Mouse (Mus musculus) layer of hippocampus, adult 2 months (tissue): ENCODE measurements around the gene Creb5. TPM values are rescaled to one million over a fixed set of nuclear protein-coding genes. Genes with fewer than 3 reads are reported as not detected.

Source experiments
- DNase-seq, 2 experiments: peaks; one replicate each; pipeline ENCODE4 v3.0.0; 2022; ENCODE audit warnings: low spot score in 2 of 2
- H3K27ac ChIP-seq: fragments of 200-600 bp; 2 replicates; pipeline ENCODE4 v1.8.1; 2022
- H3K4me3 ChIP-seq: fragments of 200-600 bp; 2 replicates; pipeline ENCODE4 v1.8.1; 2022; ENCODE audit warnings: mild to moderate bottlenecking
- CTCF ChIP-seq: fragments of 200-600 bp; conservative IDR thresholded peaks from 2 replicates; pipeline ENCODE4 v1.8.1; 2022; ENCODE audit warnings: antibody characterized with exemption, mild to moderate bottlenecking, moderate library complexity
- total RNA-seq, 2 experiments: library from RNA; stranded (reverse); gene quantifications; 2 replicates each; pipeline ENCODE4 v1.2.3; 2021

Gene Creb5
- total RNA-seq, 2 experiments from 2014 or later, result 5.0 to 5.6 TPM

DNA sequence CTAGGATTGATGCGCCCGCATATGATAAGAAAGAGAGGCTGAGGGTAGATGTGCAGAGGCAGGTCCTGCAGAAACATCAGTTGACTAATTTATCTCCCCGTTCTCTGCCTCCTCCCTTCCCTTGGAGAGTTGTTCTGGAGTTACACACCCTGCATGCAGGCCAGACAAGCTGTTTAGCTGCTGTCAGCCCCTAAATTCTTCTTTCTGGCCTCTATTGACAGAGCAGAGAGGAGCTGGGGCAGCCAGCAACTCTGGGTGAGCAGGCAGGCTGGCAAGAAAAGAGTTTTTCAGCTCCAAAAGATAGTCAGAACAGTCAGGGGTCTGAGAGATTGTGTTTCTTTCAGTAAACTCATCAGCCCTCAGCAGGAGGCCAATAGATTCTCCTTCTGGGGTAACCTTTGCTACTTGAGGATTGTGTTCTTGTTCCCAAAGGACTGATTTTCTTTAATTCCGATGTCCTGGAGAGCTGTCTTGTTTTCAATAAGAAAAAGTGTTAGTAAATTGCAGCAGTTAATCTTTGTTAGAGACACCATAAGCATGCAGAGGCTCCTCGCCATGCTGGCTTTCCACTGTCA, 230.4 kb downstream of the Creb5 start:
- Histone ChIP-seq H3K4me3 (no peak overlapping the region), H3K27ac (no peak overlapping the region)
- no peak for TF ChIP-seq CTCF
- no peak for DNase-seq

DNA sequence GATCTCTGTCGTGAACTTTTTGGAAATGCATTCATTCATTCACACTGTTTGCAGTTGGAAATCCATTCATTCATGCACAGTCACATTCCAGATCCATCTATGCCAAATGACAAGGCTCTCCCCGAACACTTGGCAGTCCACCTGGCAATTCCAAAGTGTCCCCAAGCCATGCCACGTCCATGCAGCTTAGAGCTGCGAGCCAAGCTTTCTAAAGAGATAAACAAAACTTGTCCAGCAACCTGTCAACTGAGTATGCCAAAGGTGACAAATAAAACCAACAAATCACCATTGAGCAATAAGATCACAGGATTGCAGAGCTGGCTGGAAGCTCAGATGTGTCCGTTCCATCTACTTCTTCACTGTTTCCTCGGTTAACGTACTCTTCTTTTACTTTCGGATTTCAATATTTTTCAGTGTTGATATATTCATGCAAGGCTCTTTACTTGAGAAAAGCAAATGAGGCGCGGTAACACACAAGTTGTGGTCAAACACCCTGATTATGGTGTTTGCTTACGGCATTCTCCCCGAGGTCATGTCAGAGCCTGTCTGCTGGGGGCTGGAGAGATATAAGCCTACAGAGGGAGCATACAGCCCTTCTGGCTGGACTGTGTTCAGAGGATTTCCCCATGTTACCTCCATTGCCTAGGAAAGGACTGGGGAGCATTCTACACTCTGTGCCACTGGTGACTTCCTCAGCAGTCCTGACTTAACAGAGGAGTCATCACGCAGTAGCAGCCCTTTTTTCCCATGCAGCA, 236.8 kb downstream of the Creb5 start:
- no peak overlapping the region for H3K4me3 ChIP-seq
- DNase-seq, result no peak
- TF ChIP-seq CTCF, result no peak
- no peak overlapping the region for H3K27ac ChIP-seq

DNA sequence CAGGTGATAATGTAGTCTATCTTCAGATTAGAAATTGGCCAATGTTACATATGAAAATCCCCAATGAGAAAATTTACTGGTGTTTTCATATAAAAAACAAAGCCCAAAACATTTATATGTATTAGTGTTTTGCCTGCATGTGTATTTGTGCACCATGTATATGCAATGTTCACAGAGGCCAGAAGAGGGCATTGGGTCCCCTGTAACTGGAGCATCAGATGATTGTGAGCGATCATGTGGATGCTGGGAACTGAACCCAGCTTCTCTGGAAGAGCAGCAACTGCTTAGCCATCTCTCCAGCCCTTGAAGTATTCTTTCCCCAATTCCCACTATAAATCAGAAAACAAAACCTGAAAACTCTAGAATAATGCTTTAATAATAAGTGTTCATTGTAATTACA, 239.4 kb downstream of the Creb5 start:
- Histone ChIP-seq H3K27ac (no peak overlapping the region), H3K4me3 (no peak overlapping the region)
- TF ChIP-seq CTCF, result peak; percentile 31
- DNase-seq, result no peak

DNA sequence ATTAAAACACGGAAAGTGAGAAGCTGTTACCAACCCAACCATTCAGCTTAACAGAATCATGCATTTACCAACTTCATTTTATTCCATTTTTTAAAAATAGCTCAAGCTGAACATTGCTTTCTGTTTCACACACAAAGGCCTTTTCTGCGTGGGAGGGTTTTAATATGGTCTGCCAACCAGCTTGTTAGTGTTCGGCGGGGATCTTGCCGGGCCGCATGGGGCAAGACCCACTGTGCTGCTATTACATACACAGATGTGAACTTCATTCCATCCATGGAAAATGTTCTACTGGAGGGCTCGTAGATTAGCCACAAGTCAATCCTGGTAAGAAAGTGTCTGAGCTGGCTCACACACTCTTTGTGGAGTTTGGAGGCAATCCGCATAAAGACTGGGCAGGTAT, 243.7 kb downstream of the Creb5 start:
- Histone ChIP-seq H3K27ac (no peak overlapping the region), H3K4me3 (no peak overlapping the region)
- DNase-seq, result no peak
- no peak for TF ChIP-seq CTCF

DNA sequence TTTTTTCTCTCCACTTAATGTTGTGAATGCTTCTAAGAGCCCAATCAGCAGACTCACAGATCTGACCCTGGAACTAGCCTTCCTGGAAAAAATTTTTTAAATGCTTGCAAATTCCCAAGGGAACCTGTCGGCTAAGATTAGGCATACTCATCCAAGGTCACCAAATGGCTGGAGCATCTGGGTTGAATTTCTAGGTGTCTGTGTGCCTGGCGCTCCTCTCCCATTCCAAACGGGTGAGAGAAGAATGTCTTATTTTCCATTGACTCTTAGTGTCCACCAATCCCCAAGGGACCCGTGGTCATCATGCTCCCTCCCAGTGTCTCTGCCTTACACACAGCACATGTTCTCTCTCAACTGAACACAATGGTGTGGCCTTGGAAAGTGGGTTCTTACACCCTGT, 244.4 kb downstream of the Creb5 start:
- no peak for DNase-seq
- Histone ChIP-seq H3K27ac (no peak overlapping the region), H3K4me3 (no peak overlapping the region)
- TF ChIP-seq CTCF, result no peak

DNA sequence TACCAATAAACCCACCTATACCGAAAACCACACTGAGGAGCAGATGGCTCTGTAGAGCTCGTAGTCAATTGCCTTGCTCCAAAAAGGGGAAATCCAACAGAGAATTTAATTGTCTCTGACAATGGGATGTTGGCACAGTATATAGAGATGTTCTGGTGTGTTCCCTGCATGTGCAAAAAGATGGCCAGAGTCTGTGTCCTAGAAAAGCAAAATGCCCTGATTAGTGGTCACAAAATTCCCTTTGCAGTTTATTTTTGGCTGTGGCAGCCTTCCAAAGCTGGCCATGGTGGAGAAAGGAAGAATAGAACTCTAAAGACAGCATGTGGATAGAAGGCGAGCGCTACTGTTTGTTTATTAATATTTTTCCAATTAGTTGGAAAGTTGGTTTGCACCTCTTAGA, 250.5 kb downstream of the Creb5 start:
- no peak for TF ChIP-seq CTCF
- Histone ChIP-seq H3K4me3 (no peak overlapping the region), H3K27ac (no peak overlapping the region)
- DNase-seq, result no peak

DNA sequence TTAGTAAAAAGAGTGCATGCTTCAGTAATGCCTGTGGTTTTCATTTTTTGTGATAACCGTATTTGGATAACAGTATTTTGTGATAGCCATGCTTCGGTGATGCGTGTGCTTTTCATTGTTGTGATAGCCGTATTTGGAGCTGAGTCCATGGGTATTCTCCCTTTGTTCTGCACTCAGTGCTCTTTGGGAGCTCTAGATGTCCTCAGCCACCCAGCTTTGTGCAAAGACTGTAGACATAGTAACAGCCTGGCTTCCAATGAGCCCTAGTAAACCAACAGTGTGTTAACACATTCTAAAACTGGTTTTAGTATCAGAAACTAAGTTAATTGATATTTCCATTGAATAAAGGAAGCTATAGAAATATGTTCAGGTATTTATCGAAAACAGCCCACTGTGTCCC, 254.7 kb downstream of the Creb5 start:
- Histone ChIP-seq H3K4me3 (no peak overlapping the region), H3K27ac (no peak overlapping the region)
- no peak for DNase-seq
- peak; percentile 57 for TF ChIP-seq CTCF

DNA sequence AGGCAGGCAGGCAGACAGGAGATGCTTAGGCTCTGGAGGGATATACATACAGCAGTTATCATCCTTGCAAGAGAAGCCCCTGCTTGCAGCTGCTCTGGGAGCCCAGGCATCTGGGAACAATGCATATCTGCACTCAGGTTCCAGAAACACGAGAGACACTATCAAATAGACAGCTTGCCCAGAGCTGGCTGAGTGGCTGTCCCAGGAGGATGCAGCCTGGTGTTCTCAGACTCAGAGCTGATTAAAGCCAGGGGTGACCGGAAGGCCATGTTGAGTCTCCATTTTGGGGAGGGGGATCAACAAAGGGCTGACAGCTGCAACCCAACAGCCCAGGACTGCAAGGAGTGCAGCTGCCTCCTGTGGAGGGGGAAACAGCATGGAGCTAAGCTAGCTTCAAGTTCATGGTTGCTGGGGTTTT, 258.4 kb downstream of the Creb5 start:
- Histone ChIP-seq H3K4me3 (no peak overlapping the region), H3K27ac (no peak overlapping the region)
- no peak for TF ChIP-seq CTCF
- no peak for DNase-seq

DNA sequence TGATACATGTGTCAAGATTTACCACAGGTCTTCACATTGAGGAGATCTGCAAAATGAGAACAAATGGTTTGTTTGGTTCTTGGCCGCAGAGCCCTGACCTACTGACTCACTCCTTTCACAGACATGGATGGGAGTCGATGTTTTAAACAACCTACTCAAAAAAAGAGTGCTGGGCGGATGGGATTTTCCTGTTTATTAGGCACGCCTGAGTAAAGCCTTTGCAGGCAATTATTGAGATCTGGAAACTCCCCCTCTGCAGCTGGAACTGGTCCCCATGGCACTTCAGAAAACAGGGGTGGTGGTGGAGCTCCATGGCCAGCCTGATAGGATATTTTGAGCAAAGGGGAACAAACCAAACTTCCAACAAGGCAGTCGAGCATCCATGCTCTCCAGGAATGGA, 258.9 kb downstream of the Creb5 start:
- no peak overlapping the region for H3K4me3 ChIP-seq
- DNase-seq, result no peak
- TF ChIP-seq CTCF, result no peak
- H3K27ac ChIP-seq, result no peak overlapping the region

DNA sequence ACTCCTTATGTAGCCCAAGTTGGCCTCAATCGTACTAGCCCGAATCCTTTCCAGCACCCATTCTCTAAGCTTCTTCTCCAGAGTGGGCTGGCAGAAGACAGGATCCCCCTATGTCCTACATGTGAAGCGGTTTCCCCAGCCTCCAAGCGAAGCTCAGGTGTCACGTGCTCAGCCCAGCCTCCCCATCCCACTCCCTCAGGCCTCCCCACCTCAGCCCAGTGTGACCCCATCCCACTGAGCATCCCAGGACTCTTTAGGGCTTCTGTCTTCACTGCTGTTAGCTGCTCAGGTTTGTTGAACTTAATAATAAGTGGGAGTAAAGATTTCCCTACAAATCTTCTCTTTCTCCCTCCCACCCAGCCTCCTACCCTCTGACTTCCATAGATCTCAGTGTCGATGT, 261.2 kb downstream of the Creb5 start:
- Histone ChIP-seq H3K4me3 (no peak overlapping the region), H3K27ac (no peak overlapping the region)
- no peak for TF ChIP-seq CTCF
- DNase-seq, result no peak

DNA sequence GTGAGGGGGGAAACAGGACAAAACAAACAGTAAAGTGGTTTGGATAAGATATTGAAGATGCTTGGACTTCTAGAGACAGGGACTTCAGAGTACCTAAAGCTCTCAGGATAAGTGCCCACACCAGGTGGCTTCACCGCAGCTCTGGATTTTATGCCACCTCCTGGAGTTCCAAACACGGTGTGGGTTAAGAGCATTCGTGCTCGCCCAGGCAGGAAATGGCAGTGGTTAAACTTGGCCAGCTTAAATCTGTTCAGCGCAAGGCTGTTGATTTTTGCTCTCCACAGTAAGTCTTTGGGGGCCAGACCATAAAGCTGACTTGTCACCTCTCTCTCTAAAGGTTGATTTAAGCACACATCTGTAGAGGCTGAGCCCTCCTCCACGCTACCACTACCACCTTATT, 262.3 kb downstream of the Creb5 start:
- DNase-seq, result no peak
- no peak for TF ChIP-seq CTCF
- Histone ChIP-seq H3K4me3 (no peak overlapping the region), H3K27ac (no peak overlapping the region)

DNA sequence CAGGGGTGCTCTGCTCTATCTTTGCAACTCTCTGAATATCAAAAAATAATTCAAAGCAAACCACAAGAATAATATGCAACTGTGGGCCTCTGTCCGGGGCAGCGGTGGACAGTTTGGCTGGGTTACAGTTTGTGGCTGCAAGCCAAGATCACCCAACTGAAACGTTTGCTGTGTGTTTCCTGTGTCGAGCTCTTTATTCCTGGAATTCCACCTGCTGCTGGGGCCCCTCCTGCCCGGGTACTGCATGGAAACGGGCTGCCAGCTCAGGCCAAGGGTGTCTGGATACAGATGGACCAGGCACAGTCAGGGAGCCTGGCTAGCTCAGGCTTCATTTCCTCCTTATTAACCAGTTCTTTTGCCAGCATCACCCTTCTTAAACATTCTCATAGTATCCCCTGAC, 269.0 kb downstream of the Creb5 start:
- Histone ChIP-seq H3K27ac (no peak overlapping the region), H3K4me3 (no peak overlapping the region)
- no peak for TF ChIP-seq CTCF
- DNase-seq, result no peak

DNA sequence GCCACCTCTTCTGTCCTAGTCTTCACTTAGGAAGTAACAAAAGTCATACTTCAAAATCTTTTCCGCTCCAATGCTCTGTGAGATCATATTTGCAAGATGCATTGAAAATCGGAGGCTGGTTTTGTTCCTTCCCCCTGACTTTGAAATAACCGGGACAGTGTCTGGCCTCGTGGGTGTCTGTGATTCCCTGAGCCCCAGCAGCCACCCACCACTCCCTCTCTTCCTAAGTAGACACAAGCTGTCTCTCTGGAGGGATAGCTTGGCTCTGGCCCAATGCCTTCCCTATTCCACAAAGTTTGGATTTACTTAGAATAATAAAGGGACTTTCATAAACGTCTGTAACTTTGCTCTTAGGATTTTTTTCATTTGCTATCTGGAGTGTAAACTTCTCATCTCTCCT, 273.9 kb downstream of the Creb5 start:
- no peak for TF ChIP-seq CTCF
- no peak overlapping the region for H3K27ac ChIP-seq
- no peak overlapping the region for H3K4me3 ChIP-seq
- no peak for DNase-seq

DNA sequence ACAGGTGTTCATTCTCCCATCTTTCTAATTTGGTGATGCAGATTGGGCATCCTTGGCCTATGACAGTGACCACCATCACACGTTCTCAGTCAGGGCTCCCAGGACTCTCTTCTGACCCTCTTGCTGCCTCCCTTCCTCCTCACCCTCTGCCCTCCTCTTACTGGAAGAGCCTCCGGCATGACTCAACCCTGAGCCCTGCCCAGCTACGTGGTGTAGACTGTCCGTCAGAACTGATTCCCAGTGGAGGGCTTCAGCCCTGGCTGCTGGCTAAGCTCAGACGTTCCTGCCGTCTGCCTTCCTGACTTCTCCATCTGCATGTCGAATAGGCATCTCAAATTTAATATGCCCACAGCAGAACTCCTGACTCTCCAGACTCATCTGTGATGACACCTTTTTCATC, 275.5 kb downstream of the Creb5 start:
- no peak for TF ChIP-seq CTCF
- no peak for DNase-seq
- Histone ChIP-seq H3K4me3 (no peak overlapping the region), H3K27ac (no peak overlapping the region)
